Mouse (Mus musculus): ENCODE measurements at regions not wholly inside any gene's neighbourhood (a gene's known extent, or its start where the extent isn't known, plus 50 kb on each side); places are given as distances from the start of the nearest gene placed in this dataset.

- no peak for DNase-seq (ENCODE audit: low spot score)
- intact Hi-C loops (cut with DNase I), result no loop called here
These were observed 410.6 kb downstream of the Ppargc1a start for GRCm38 (mm10) chr5:51156901-51157300.

GRCm38 (mm10) chr5:51144842-51145241 lies 422.7 kb downstream of the Ppargc1a start:
- DNase-seq (ENCODE audit: low spot score), result no peak
- intact Hi-C loops (cut with DNase I), result no loop called here

GRCm38 (mm10) chr5:51125091-51125490 lies 442.4 kb downstream of the Ppargc1a start:
- DNase-seq (ENCODE audit: low spot score), result no peak
- intact Hi-C loops (cut with DNase I), result no loop called here

GRCm38 (mm10) chr5:51110006-51110405 lies 457.5 kb downstream of the Ppargc1a start:
- DNase-seq (ENCODE audit: low spot score), result no peak
- intact Hi-C loops (cut with DNase I), result no loop called here

- intact Hi-C loops (cut with DNase I), result no loop called here
- DNase-seq (ENCODE audit: low spot score), result no peak
These were observed 458.8 kb downstream of the Ppargc1a start for GRCm38 (mm10) chr5:51108737-51109136.

GRCm38 (mm10) chr5:51108181-51108580 lies 459.3 kb downstream of the Ppargc1a start:
- intact Hi-C loops (cut with DNase I), result no loop called here

GRCm38 (mm10) chr5:51099902-51100301 lies 467.6 kb downstream of the Ppargc1a start:
- intact Hi-C loops (cut with DNase I), result no loop called here
- DNase-seq (ENCODE audit: low spot score), result no peak

More at GRCm38 (mm10) chr5:51108181-51108580, 459.3 kb downstream of the Ppargc1a start:
- DNase-seq (ENCODE audit: low spot score), result no peak

- intact Hi-C loops (cut with DNase I), result no loop called here
- no peak for DNase-seq (ENCODE audit: low spot score)
These were observed 494.7 kb downstream of the Ppargc1a start for GRCm38 (mm10) chr5:51072674-51073468.

GRCm38 (mm10) chr5:51072146-51072545 lies 495.4 kb downstream of the Ppargc1a start:
- no peak for DNase-seq (ENCODE audit: low spot score)
- intact Hi-C loops (cut with DNase I), result no loop called here

- intact Hi-C loops (cut with DNase I), result no loop called here
- no peak for DNase-seq (ENCODE audit: low spot score)
These were observed 497.9 kb downstream of the Ppargc1a start for GRCm38 (mm10) chr5:51069668-51070067.

GRCm38 (mm10) chr5:51045872-51046271 lies 521.7 kb downstream of the Ppargc1a start:
- intact Hi-C loops (cut with DNase I), result no loop called here
- no peak for DNase-seq (ENCODE audit: low spot score)

- DNase-seq (ENCODE audit: low spot score), result no peak
- intact Hi-C loops (cut with DNase I), result no loop called here
These were observed 525.8 kb downstream of the Ppargc1a start for GRCm38 (mm10) chr5:51041541-51042217.

- intact Hi-C loops (cut with DNase I), result no loop called here
- no peak for DNase-seq (ENCODE audit: low spot score)
These were observed 526.6 kb downstream of the Ppargc1a start for GRCm38 (mm10) chr5:51040926-51041325.

GRCm38 (mm10) chr5:51040463-51040862 lies 527.1 kb downstream of the Ppargc1a start:
- intact Hi-C loops (cut with DNase I), result no loop called here
- no peak for DNase-seq (ENCODE audit: low spot score)

GRCm38 (mm10) chr5:51039713-51040178 lies 527.8 kb downstream of the Ppargc1a start:
- no peak for DNase-seq (ENCODE audit: low spot score)
- intact Hi-C loops (cut with DNase I), result loop anchor here (5.0 kb wide), 1 partner anchor 1028 kb away; no protein-coding TSS in a partner anchor

GRCm38 (mm10) chr5:51036450-51036990 lies 531.0 kb downstream of the Ppargc1a start:
- no peak for DNase-seq (ENCODE audit: low spot score)
- intact Hi-C loops (cut with DNase I), result loop anchor here (5.0 kb wide), 1 partner anchor 1031 kb away; no protein-coding TSS in a partner anchor

- no peak for DNase-seq (ENCODE audit: low spot score)
- intact Hi-C loops (cut with DNase I), result no loop called here
These were observed 538.6 kb downstream of the Ppargc1a start for GRCm38 (mm10) chr5:51028966-51029365.

GRCm38 (mm10) chr5:50990822-50991537 lies 576.5 kb downstream of the Ppargc1a start:
- no peak for DNase-seq (ENCODE audit: low spot score)
- intact Hi-C loops (cut with DNase I), result no loop called here

Data from heart, postnatal 25 days (tissue).